Mouse (Mus musculus) heart, adult 2 months (tissue): Measurements from ENCODE around the gene Gm3233.
"Not testable (repeated sequence)": the region's sequence is repeated elsewhere in the genome, so short reads cannot be mapped to it uniquely, and the experiment has no call there.

Experiments
- CTCF ChIP-seq: fragments of 200-600 bp; IDR thresholded peaks from 2 replicates; pipeline ENCODE4 v1.8.1; 2022; ENCODE audit warnings: antibody characterized with exemption, mild to moderate bottlenecking, moderate library complexity
- EP300 ChIP-seq: fragments of 200-500 bp; IDR thresholded peaks from 2 replicates; pipeline ENCODE4 v1.6.1; 2011; ENCODE audit warnings: low read depth, low read length, control low read depth; ENCODE audit not compliant: insufficient read depth
- POLR2A ChIP-seq: fragments of 200-500 bp; IDR thresholded peaks from 2 replicates; pipeline ENCODE4 v1.6.1; 2011; ENCODE audit warnings: mild to moderate bottlenecking, low read depth, low read length, control low read depth; ENCODE audit not compliant: insufficient read depth

- not testable (repeated sequence) for TF ChIP-seq POLR2A, CTCF, EP300
Measured at GRCm38 (mm10) chr10:77787876-77788275, 28.4 kb upstream of the Gm3233 start, which contains the start of gene Gm7137.
